Mouse (Mus musculus) neural tube, embryonic 14.5 days (tissue): ENCODE measurements around the gene Wdfy4. TPM values are rescaled to one million over a fixed set of nuclear protein-coding genes. Genes with fewer than 3 reads are reported as not detected.

Experiments
- ATAC-seq: fragments of 200-750 bp; cut with Nextera tagmentation; 2 replicates; pipeline ENCODE4 v1.8.0; 2017; ENCODE audit warnings: low read depth, mild to moderate bottlenecking, moderate TSS enrichment, moderate library complexity
- H3K27ac ChIP-seq: fragments of 300-500 bp; sonication (generic); 2 replicates; pipeline ENCODE4 v1.5.1; 2014; ENCODE audit warnings: low read depth, mild to moderate bottlenecking, control low read depth, low read length, moderate library complexity, mixed read lengths
- H3K27me3 ChIP-seq: fragments of 300-500 bp; sonication (generic); 2 replicates; pipeline ENCODE4 v1.6.1; 2014; ENCODE audit warnings: low read length; ENCODE audit not compliant: control insufficient read depth, insufficient read depth
- H3K36me3 ChIP-seq: fragments of 300-500 bp; sonication (generic); 2 replicates; pipeline ENCODE4 v1.6.1; 2014; ENCODE audit warnings: low read length, mixed read lengths; ENCODE audit not compliant: control insufficient read depth, insufficient read depth
- H3K4me1 ChIP-seq: fragments of 300-500 bp; sonication (generic); 2 replicates; pipeline ENCODE4 v1.6.1; 2014; ENCODE audit warnings: low read length; ENCODE audit not compliant: control insufficient read depth, insufficient read depth
- H3K4me2 ChIP-seq: fragments of 300-500 bp; sonication (generic); 2 replicates; pipeline ENCODE4 v1.6.1; 2014; ENCODE audit warnings: mild to moderate bottlenecking, low read depth, low read length, control low read depth
- H3K4me3 ChIP-seq: fragments of 300-500 bp; sonication (generic); 2 replicates; pipeline ENCODE4 v1.5.1; 2014; ENCODE audit warnings: low read depth, low read length, control low read depth, mixed read lengths
- H3K9ac ChIP-seq: fragments of 300-500 bp; sonication (generic); replicated peaks from 2 replicates; pipeline ENCODE4 v1.6.1; 2014; ENCODE audit warnings: low read depth, mild to moderate bottlenecking, control low read depth, low read length, mixed read lengths
- H3K9me3 ChIP-seq: fragments of 300-500 bp; sonication (generic); 2 replicates; pipeline ENCODE4 v1.6.1; 2016; ENCODE audit warnings: low read length; ENCODE audit not compliant: control insufficient read depth
- WGBS: fragments of 180-500 bp; shearing (Covaris S2); extraction: QIAGEN DNeasy Blood & Tissue Kit; methylation state at CpG from one replicate; pipeline ENCODE4 v1.1.7; 2014; 5-methylcytosine and 5-hydroxymethylcytosine counted together
- polyA plus RNA-seq: library from polyadenylated mRNA; unstranded; fragments of >200 nt; fragmentation: Nextera tagmentation; extraction: Ambion mirVana; gene quantifications from 2 replicates; pipeline ENCODE4 v1.2.1, GENCODE M21; 2014

Wdfy4 gene
- polyA plus RNA-seq, 1 experiment from 2014 or later = 0.25 TPM

GRCm38 (mm10) chr14:33045217-33045616 is 140.1 kb downstream of the Wdfy4 start:
- Histone ChIP-seq H3K9ac (no peak overlapping the region), H3K4me1 (no peaks in the 10 kb centered on the region), H3K4me3 (no peak overlapping the region), H3K27me3 (no peaks in the 10 kb centered on the region), H3K9me3 (no peaks in the 10 kb centered on the region), H3K36me3 (no peaks in the 10 kb centered on the region), H3K27ac (no peak overlapping the region), H3K4me2 (no peak overlapping the region)
- ATAC-seq = no peak
- whole genome bisulfite sequencing = 94% methylated on average over 3 of the region's 3 CpGs

- no peaks in the 10 kb centered on the region for H3K27me3 ChIP-seq
- H3K4me1 ChIP-seq = 0 out of 2 replicates have a peak, but pooled peaks cover 3% of the 10 kb centered on the region
- H3K27ac ChIP-seq = no peak overlapping the region
- H3K4me3 ChIP-seq = no peak overlapping the region
- H3K9me3 ChIP-seq = no peaks in the 10 kb centered on the region
- no peaks in the 10 kb centered on the region for H3K36me3 ChIP-seq
- ATAC-seq = no peak
- WGBS = 54% methylated on average over 3 of the region's 3 CpGs
- no peak overlapping the region for H3K4me2 ChIP-seq
- no peak overlapping the region for H3K9ac ChIP-seq
These were observed 148.5 kb downstream of the Wdfy4 start for GRCm38 (mm10) chr14:33036811-33037210.

- no peaks in the 10 kb centered on the region for H3K36me3 ChIP-seq
- WGBS = 49% methylated on average over 5 of the region's 5 CpGs
- H3K4me2 ChIP-seq = no peak overlapping the region
- no peak for ATAC-seq
- H3K27me3 ChIP-seq = no peaks in the 10 kb centered on the region
- no peak overlapping the region for H3K4me3 ChIP-seq
- H3K27ac ChIP-seq = no peak overlapping the region
- H3K4me1 ChIP-seq = 0 out of 2 replicates have a peak, but pooled peaks cover 3% of the 10 kb centered on the region
- H3K9ac ChIP-seq = no peak overlapping the region
- no peaks in the 10 kb centered on the region for H3K9me3 ChIP-seq
These were observed 149.9 kb downstream of the Wdfy4 start for GRCm38 (mm10) chr14:33035386-33035785.

GRCm38 (mm10) chr14:33033424-33033823 is 151.9 kb downstream of the Wdfy4 start:
- no peaks in the 10 kb centered on the region for H3K27me3 ChIP-seq
- no peaks in the 10 kb centered on the region for H3K36me3 ChIP-seq
- H3K27ac ChIP-seq = no peak overlapping the region
- no peak overlapping the region for H3K4me2 ChIP-seq
- no peak overlapping the region for H3K4me3 ChIP-seq
- H3K4me1 ChIP-seq = 0 out of 2 replicates have a peak, but pooled peaks cover 3% of the 10 kb centered on the region
- no peaks in the 10 kb centered on the region for H3K9me3 ChIP-seq
- ATAC-seq = no peak
- no peak overlapping the region for H3K9ac ChIP-seq
- WGBS = 50% methylated on average over 6 of the region's 6 CpGs

GRCm38 (mm10) chr14:33030849-33031248 is 154.5 kb downstream of the Wdfy4 start:
- no peaks in the 10 kb centered on the region for H3K36me3 ChIP-seq
- H3K27ac ChIP-seq = no peak overlapping the region
- ATAC-seq = no peak
- 0 out of 2 replicates have a peak, but pooled peaks cover 3% of the 10 kb centered on the region for H3K4me1 ChIP-seq
- H3K4me3 ChIP-seq = no peak overlapping the region
- no peak overlapping the region for H3K9ac ChIP-seq
- H3K4me2 ChIP-seq = no peak overlapping the region
- 82% methylated on average over 3 of the region's 3 CpGs for WGBS
- no peaks in the 10 kb centered on the region for H3K27me3 ChIP-seq
- no peaks in the 10 kb centered on the region for H3K9me3 ChIP-seq

- Histone ChIP-seq H3K9me3 (no peaks in the 10 kb centered on the region), H3K4me1 (no peaks in the 10 kb centered on the region), H3K4me2 (no peak overlapping the region), H3K27ac (no peak overlapping the region), H3K4me3 (no peak overlapping the region), H3K9ac (no peak overlapping the region), H3K27me3 (no peaks in the 10 kb centered on the region), H3K36me3 (no peaks in the 10 kb centered on the region)
- 80% methylated on average over 5 of the region's 5 CpGs for WGBS
- ATAC-seq = no peak
These were observed 165.7 kb downstream of the Wdfy4 start for GRCm38 (mm10) chr14:33019606-33020005.

- no peaks in the 10 kb centered on the region for H3K9me3 ChIP-seq
- H3K4me2 ChIP-seq = no peak overlapping the region
- H3K36me3 ChIP-seq = no peaks in the 10 kb centered on the region
- no peak overlapping the region for H3K4me3 ChIP-seq
- WGBS = 90% methylated on average over 3 of the region's 3 CpGs
- H3K27me3 ChIP-seq = no peaks in the 10 kb centered on the region
- H3K4me1 ChIP-seq = no peaks in the 10 kb centered on the region
- no peak for ATAC-seq
- no peak overlapping the region for H3K9ac ChIP-seq
- no peak overlapping the region for H3K27ac ChIP-seq
These were observed 166.3 kb downstream of the Wdfy4 start for GRCm38 (mm10) chr14:33019050-33019449.

GRCm38 (mm10) chr14:33007638-33008037 is 177.7 kb downstream of the Wdfy4 start:
- Histone ChIP-seq H3K27me3 (no peaks in the 10 kb centered on the region), H3K9ac (no peak overlapping the region), H3K4me1 (no peaks in the 10 kb centered on the region), H3K9me3 (no peaks in the 10 kb centered on the region), H3K27ac (no peak overlapping the region), H3K4me3 (no peak overlapping the region), H3K4me2 (no peak overlapping the region), H3K36me3 (no peaks in the 10 kb centered on the region)
- ATAC-seq = no peak
- WGBS = 100% methylated on average over 1 of the region's 1 CpGs

GRCm38 (mm10) chr14:33005114-33005513 is 180.2 kb downstream of the Wdfy4 start:
- Histone ChIP-seq H3K36me3 (no peaks in the 10 kb centered on the region), H3K9ac (no peak overlapping the region), H3K4me3 (no peak overlapping the region), H3K27me3 (no peaks in the 10 kb centered on the region), H3K9me3 (no peaks in the 10 kb centered on the region), H3K4me1 (peaks cover 4% of the 10 kb centered on the region; the same call in 1 of the 2 replicates), H3K27ac (no peak overlapping the region), H3K4me2 (no peak overlapping the region)
- ATAC-seq = no peak
- 100% methylated on average over 1 of the region's 1 CpGs for WGBS
